Comparison of ENCODE assay signal across 8 mouse cellular contexts in genomic region chr9:55325564-55326514, GRCm38 (mm10). TPM values are rescaled to one million over a fixed set of nuclear protein-coding genes. Genes with fewer than 3 reads are reported as not detected.
DNase-seq lines count a peak whose midpoint lies in the region; ATAC-seq and TF ChIP-seq lines count a peak whose summit lies in the region.

No protein-coding gene starts in this region.

- H3K9me3 ChIP-seq in limb, embryonic 12.5 days, result no peaks in the 10 kb centered on the region
- no peaks in the 10 kb centered on the region for H3K9me3 ChIP-seq in stomach, embryonic 15.5 days

- H3K27me3 ChIP-seq in cerebellum, adult 2 months (ENCODE audit: control insufficient read depth, insufficient read depth, low read length), result no peaks in the 10 kb centered on the region
- peaks cover 64% of the 10 kb centered on the region for H3K27me3 ChIP-seq in limb, embryonic 12.5 days
- H3K27me3 ChIP-seq in stomach, embryonic 15.5 days (replicated peaks), result no peaks in the 10 kb centered on the region

- no peak for TF ChIP-seq CTCF in cerebellum, adult 2 months (IDR thresholded peaks at IDR 0.05; ENCODE audit: borderline replicate concordance, insufficient read depth, low read depth, low read length)

- no peaks in the 10 kb centered on the region for H3K36me3 ChIP-seq in limb, embryonic 12.5 days
- H3K36me3 ChIP-seq in stomach, embryonic 15.5 days, result no peaks in the 10 kb centered on the region

- H3K4me1 ChIP-seq in cerebellum, adult 2 months (ENCODE audit: control insufficient read depth, insufficient read depth, low read length), result peaks cover 6% of the 10 kb centered on the region
- H3K4me1 ChIP-seq in limb, embryonic 12.5 days (replicated peaks), result peaks cover 10% of the 10 kb centered on the region
- H3K4me1 ChIP-seq in stomach, embryonic 15.5 days, result peaks cover 6% of the 10 kb centered on the region; the same call in 1 of the 2 replicates

- WGBS in cerebellum, adult 2 months, result 16% methylated on average over 18 of the region's 18 CpGs
- WGBS in limb, embryonic 12.5 days, result 17% methylated on average over 18 of the region's 18 CpGs
- 16% methylated on average over 18 of the region's 18 CpGs for WGBS in stomach, embryonic 15.5 days

- H3K4me3 ChIP-seq in cerebellum, adult 2 months (replicated peaks; ENCODE audit: insufficient read depth, low read depth, low read length), result peak overlapping the region; percentile 82
- H3K4me3 ChIP-seq in limb, embryonic 12.5 days (replicated peaks), result peak overlapping the region; percentile 74
- peak overlapping the region; percentile 65 for H3K4me3 ChIP-seq in stomach, embryonic 15.5 days (replicated peaks)

- H3K9ac ChIP-seq in limb, embryonic 12.5 days (replicated peaks), result peak overlapping the region; percentile 75
- peak overlapping the region; percentile 59; the same call in 1 of the 2 replicates for H3K9ac ChIP-seq in stomach, embryonic 15.5 days

- TF ChIP-seq POLR2A in cerebellum, adult 2 months (IDR thresholded peaks at IDR 0.05; ENCODE audit: borderline replicate concordance, insufficient read depth, low read length), result no peak

- ATAC-seq in limb, embryonic 12.5 days (ENCODE audit: insufficient number of reproducible peaks, insufficient read depth, low FRiP score, low TSS enrichment, low read depth), result no peak
- no peak for ATAC-seq in stomach, embryonic 15.5 days (ENCODE audit: insufficient read depth, low FRiP score, low read depth)

- H3K4me2 ChIP-seq in limb, embryonic 12.5 days, result peak overlapping the region; percentile 88
- peak overlapping the region; percentile 82 for H3K4me2 ChIP-seq in stomach, embryonic 15.5 days

- H3K27ac ChIP-seq in cerebellum, adult 2 months (ENCODE audit: insufficient read depth, low read length), result peak overlapping the region; percentile 81
- H3K27ac ChIP-seq in limb, embryonic 12.5 days, result no peak overlapping the region
- H3K27ac ChIP-seq in stomach, embryonic 15.5 days, result no peak overlapping the region

- no peak for DNase-seq in cerebellum, adult 2 months
- DNase-seq in cerebellum, adult 11 months, result no peak
- DNase-seq in retina, embryonic 14.5 days (ENCODE audit: low spot score), result peak; percentile 60
- DNase-seq in retina, postnatal 1 day, result no peak
- DNase-seq in thymus, postnatal 10 days (ENCODE audit: low spot score in 2 of 2), result no peak
- DNase-seq in right cerebral cortex, postnatal 10 days (ENCODE audit: low spot score in 2 of 2), result no peak

RNA-seq across cellular contexts. Expression of gene Nrg4, which starts 0.8 kb away (rescaled TPM):
- 2.3 and 2.7 TPM in 2 replicates for polyA plus RNA-seq in cerebellum, adult 2 months (2012; rRNA removed)
- polyA plus RNA-seq in limb, embryonic 12.5 days (2016; fragmentation: Nextera tagmentation; extraction: Ambion mirVana), result 1.2 and 1.5 TPM in 2 replicates
- 1.1 TPM in 2 replicates for polyA plus RNA-seq in stomach, embryonic 15.5 days (2015; fragmentation: Nextera tagmentation; extraction: Ambion mirVana)

RNA-seq across cellular contexts. Expression of gene Tmem266, which starts 0.9 kb away (rescaled TPM):
- polyA plus RNA-seq in cerebellum, adult 2 months (2012; rRNA removed), result 47.5 and 56.1 TPM in 2 replicates
- polyA plus RNA-seq in limb, embryonic 12.5 days (2016; fragmentation: Nextera tagmentation; extraction: Ambion mirVana), result 0.74 and 1.1 TPM in 2 replicates
- 1.3 and 1.9 TPM in 2 replicates for polyA plus RNA-seq in stomach, embryonic 15.5 days (2015; fragmentation: Nextera tagmentation; extraction: Ambion mirVana)

Comparison
In these comparisons a context has a peak if more than half of its experiments do, and no peak if none do; other contexts are left out.
1. RNA of gene Tmem266, which starts 0.9 kb away (polyA plus RNA-seq): 47.5 to 56.1 TPM in cerebellum, adult 2 months; 1.3 to 1.9 TPM in stomach, embryonic 15.5 days and 0.74 to 1.1 TPM in limb, embryonic 12.5 days; every median in the first group is over 10 times any median in the second.
2. Peak in every context shown above with its lines, with median percentiles within 50 percentile points of each other: H3K4me3 ChIP-seq.